Mouse (Mus musculus) T-helper 2 cell (primary cell): ENCODE results near the gene Zfp981.
"Not testable (repeated sequence)": the region's sequence is repeated elsewhere in the genome, so short reads cannot be mapped to it uniquely, and the experiment has no call there.

ENCODE experiments used
- in situ Hi-C: fragments of 300-600 bp; cut with MboI, MseI; formaldehyde crosslinking; loops from one replicate; pipeline ENCODE4 v1.15.1; 2025; ENCODE audit warnings: high pct_unique_total_duplicates

Zfp981 gene

DNA sequence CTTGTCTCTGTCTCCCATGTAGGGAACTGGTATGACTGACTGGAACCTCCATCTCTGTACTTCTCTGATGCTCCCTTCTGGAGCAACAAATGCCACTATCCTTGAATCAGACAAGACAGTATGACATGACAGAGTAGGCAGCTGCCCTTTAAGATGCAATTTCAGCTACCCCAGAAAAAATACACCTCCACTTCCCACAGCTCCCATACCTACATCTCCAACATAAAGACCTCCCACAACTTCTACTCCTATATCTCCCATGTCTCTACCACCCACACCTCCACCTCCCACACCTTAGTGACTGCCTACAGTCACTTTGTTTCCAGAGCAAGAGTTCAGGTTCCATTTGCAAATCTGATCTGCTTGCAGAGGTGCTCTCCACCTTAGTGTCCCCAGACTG, 17.2 kb upstream of the Zfp981 start:
- in situ Hi-C loops, result loop anchor here (5.0 to 25.0 kb wide), 8 partner anchors 320 to 1248 kb away; partner anchors contain the start of gene Zfp978

DNA sequence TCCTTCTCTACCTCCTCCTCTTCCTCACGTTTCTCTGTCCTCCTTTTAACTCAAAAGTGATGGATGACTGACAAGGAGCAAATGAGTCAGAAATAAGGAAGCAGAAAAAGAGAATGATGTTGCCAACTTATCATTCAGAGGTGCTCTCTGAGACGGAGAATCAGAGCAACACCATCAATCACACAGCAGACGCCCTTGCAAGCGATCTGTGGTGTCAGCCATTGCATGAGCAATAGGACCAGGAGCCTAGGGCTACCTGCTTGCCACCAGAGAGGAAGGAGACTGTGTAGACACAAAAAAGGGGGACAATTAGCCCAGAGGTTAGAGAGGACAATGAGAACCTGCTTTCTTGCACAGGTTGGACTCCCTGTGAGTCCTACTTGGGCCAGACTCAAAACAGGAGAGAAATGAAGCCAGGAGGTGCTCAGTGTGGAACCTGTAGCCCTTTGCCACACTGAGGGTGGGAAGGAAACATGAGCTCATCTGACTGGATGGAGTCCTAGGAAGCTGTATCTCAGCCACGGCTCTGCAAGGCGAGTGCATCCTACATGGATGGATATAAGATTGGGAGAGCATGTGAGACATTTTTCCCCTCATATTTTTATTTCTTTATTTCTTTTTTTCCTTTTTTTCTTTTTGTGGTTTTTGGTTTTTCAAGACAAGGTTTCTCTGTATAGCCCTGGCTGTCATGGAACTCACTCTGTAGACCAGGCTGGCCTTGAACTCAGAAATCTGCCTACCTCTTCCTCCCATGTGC, 16.5 kb upstream of the Zfp981 start:
- in situ Hi-C loops, result loop anchor here (5.0 to 25.0 kb wide), 4 partner anchors 319 to 1167 kb away; partner anchors contain the start of gene Zfp978

DNA sequence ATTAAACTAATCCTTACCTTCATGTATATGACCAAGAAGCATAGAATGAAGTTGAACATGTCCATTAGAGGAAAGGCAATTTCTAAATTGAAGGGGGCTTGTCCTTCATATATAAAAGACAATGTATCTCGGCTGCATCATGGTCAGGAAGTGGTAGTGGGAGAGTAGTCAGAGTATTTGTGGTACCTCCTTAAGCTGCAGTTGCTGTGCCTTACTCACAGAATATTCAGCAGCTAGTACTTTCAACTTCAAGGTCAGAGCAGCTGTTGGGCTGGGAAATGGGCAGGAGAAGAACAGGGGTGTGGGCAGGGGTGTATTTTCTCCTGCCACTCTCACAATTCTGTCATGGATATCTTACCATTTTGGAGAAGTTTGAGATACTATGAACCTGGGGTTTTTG, 15.1 kb upstream of the Zfp981 start:
- in situ Hi-C loops, result loop anchor here (5.0 to 25.0 kb wide), 4 partner anchors 318 to 1166 kb away; partner anchors contain the start of gene Zfp978

DNA sequence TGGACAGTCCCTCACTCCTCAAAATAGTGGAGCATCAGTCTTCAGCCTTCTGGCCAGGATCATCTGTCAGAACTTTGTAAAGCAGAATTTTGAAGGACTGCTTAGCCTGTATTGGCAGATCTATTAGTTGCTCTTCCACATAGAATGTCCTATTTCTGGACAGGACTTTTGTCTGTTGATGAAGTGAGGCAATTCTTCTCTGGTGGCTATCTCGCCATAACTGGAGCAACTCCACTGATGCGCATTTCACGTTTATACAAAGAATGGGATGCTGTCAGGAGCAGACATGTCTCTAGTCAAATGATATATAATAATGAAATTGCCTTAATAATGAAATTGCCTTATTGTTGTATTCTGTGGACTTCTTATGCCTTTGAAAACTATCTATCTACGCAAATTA, 12.6 kb upstream of the Zfp981 start:
- in situ Hi-C loops, result loop anchor here (5.0 to 25.0 kb wide), 4 partner anchors 316 to 1163 kb away; partner anchors contain the start of gene Zfp978

DNA sequence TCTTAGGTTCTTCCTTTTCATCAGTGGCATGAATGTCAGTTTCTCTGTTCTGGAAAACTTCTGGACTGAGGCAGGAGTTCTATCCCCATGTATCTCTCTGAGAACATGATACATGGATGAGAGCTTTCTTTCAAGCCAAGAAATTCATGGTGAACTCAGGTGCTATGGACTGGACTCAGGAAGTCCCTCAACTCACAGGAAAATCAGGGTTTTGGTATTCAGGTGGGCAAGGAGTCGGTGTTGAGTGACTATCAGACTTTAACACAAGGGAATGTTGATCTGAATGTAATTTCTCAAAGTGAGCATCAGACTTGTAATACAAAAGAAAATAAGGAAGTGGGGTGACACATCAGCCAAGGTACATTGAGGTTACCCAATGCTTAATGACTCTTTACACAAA, 9.8 kb upstream of the Zfp981 start:
- in situ Hi-C loops, result loop anchor here (25.0 kb wide), 1 partner anchor 870 kb away; the partner anchor contains the start of gene Zfp978

DNA sequence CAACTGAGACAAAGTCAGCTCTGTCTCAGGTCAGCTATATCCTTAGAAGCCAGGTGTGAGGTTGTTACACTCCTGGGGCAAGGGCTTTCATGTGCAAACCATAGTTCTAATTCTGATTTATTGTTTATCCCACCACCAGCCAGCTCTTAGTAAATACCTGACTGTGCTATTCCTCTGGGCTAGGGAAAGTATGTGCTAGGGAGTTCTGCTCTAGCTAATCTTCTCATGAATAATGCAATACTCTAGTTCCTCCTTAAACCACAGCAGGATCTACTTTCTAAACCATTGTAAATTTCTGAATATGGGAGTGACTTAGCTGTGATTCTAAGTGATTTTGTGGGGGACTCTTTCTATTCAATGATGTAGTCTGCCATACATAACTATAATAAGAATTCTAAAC, 9.4 kb upstream of the Zfp981 start:
- in situ Hi-C loops, result loop anchor here (25.0 kb wide), 1 partner anchor 870 kb away; the partner anchor contains the start of gene Zfp978

DNA sequence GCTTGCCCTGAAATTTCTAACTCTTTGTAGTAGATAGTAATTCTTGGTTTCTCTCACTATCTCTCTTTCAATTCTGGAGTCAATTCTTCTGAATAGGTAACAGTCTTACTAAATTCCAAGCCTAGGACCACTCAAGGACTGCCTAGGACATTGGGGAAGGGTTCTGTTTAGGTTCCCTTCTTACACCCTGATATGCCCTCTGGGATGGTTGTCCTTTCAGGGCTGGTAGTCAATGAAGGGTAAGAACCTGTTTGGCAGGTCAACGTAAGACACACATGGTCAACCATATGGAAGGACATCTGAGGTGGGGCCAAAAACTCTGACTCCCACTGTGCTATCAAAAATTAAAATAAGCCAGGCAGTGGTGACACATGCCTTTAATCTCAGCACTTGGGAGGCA, 9.0 kb upstream of the Zfp981 start:
- in situ Hi-C loops, result loop anchor here (25.0 kb wide), 1 partner anchor 869 kb away; the partner anchor contains the start of gene Zfp978

DNA sequence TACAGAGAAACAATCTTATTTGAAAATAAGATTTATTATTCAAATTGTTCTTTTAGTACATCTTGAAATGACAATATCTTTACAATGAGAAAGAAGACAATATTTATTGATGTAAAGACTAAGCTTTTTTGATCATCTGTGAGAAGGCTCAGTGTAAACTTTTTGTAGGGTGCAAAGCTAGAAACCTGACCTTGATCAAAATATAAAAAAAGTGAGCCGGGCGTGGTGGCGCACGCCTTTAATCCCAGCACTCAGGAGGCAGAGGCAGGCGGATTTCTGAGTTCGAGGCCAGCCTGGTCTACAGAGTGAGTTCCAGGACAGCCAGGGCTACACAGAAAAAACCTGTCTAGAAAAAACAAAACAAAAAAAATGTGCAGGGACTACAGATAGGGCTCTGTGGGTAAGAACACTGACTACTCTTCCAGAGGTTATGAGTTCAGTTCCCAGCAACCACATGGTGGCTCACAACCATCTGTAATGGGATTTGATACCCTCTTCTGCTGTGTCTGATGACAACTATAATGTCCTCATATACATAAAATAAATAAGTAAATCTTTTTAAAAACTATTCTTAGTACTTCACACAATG, 8.4 kb upstream of the Zfp981 start:
- in situ Hi-C loops, result loop anchor here (25.0 kb wide), 1 partner anchor 869 kb away; the partner anchor contains the start of gene Zfp978

DNA sequence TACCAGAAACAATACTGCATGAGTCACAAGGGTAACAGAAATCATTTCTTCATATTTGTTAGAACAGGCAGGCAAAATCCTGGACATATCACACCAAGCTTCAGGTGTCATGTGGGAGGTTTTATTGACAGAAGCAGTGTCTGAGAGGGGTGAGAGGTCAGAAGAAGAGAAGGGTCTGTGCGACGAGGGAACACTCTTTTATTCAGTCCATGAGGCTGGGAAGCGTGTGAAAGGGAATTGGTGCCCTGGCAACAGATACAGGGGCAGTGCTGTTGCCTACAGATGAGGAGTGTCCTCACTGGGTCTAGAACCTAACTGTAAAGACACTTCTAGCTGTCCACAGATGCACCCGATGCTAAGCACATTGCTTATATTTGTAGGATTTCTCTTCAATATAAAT, 6.8 kb upstream of the Zfp981 start:
- in situ Hi-C loops, result loop anchor here (5.0 to 25.0 kb wide), 3 partner anchors 343 to 867 kb away; partner anchors contain the start of gene Zfp978

DNA sequence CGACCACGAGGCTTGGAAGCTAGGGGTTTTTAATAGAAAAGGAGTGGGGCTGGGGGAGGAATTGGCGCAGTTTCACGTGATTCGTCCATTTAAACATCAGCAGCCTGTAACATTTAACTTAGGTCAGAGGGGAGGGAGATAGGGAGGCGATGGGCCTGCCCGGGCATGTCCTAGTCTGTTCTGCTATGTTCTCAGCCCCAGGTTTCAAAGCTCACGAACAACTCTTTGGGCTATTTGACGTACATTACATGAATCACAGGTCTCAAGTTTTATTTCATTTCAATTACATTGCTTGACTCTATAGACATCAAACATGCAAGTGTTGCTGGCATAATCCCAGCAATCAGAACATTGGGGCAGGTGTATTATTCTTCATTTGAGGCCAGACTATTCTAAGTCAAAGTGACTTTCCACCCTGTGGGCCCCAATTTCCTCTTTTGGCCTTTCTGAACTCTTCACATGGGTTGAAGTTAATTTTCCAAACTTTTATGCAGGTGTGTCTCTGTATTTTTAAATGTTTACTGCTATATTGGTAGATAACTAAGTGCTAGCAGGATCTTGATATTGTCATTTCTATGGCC, 4.0 kb upstream of the Zfp981 start:
- in situ Hi-C loops, result loop anchor here (5.0 to 25.0 kb wide), 3 partner anchors 345 to 865 kb away; partner anchors contain the start of gene Zfp978

DNA sequence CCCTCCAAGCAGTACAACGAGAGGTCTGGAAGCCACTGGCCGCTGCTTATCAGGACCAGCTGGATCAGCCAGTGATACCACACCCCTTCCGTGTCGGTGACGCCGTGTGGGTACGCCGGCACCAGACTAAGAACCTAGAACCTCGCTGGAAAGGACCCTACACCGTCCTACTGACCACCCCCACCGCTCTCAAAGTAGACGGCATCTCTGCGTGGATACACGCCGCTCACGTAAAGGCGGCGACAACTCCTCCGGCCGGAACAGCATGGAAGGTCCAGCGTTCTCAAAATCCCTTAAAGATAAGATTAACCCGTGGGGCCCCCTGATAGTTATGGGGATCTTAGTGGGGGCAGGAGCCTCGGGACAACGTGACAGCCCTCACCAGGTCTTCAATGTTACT, 7.2 kb downstream of the Zfp981 start:
- in situ Hi-C loops, result not testable (repeated sequence)

DNA sequence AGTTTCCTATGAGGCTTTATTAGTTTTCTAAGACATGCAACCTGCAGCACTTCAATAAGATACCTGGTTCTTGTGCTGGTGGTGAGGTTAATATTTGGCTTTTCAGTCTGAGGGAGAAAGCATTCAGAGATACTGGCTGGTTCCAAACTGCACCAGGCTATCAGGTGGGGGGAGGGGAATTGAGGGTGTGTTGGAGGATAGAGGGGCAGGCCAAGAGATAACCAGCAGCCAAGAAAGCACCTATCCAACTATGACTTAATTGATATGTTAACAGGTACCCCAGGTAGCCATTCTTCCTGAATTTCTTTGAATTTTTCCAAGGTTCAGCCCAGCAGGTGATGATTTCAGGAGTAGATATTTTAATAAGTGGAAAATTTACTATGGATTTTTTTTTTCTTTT, 10.0 kb downstream of the Zfp981 start:
- in situ Hi-C loops, result not testable (repeated sequence)

DNA sequence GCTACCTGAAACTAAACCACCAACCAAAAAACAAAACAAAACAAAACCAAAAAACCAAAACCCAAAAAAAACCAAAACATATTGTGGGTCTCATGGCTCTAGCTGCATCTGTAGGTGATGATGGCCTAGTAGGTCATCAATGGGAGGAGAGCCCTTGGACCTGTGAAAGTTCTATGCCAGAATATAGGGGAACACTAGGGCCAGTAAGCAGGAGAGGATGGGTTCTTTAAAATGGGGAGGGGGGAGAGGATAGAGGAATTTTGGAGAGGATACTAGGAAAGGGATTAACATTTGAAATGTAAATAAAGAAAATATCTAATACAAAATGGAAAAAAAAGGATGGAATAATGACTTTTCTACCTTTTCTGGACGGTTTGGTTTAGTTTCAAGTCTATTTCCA, 14.6 kb downstream of the Zfp981 start:
- in situ Hi-C loops, result no loop called here

DNA sequence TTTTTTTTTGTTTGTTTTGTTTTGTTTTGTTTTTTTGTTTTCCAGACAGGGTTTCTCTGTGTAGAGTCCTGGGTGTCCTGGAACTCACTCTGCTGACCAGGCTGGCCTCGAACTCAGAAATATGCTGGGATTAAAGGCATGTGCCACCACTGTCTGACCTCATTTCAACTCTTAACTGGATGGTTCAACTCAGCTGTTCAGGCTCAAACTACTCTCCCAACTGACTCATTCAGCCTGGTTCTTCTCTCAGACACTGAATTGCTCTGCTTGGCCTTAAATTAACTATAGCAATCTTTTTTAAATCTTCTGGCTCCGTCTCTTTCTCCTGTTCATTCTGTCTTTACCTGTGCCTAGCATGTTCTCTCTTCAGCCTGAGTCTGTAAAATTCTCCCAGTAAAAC, 15.3 kb downstream of the Zfp981 start:
- in situ Hi-C loops, result not testable (repeated sequence)

DNA sequence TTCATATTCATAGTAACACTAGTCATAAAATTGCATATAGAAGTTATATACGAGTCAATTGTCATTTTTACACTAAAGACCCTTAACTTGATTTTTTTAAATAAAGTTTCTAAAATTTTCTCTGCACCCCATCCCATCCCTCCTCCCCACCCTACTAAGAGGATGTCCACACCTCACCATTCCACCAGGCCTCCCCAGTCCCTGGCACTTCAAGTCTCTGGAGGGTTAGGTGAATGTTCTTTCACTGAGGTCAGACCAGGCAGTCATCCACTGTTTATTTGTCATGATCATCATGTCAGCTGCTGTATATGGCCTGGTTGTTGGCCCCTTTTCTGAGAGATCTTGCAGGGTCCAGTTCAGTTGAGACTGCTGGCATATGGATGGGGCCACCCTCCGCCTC, 18.9 kb downstream of the Zfp981 start:
- in situ Hi-C loops, result no loop called here

DNA sequence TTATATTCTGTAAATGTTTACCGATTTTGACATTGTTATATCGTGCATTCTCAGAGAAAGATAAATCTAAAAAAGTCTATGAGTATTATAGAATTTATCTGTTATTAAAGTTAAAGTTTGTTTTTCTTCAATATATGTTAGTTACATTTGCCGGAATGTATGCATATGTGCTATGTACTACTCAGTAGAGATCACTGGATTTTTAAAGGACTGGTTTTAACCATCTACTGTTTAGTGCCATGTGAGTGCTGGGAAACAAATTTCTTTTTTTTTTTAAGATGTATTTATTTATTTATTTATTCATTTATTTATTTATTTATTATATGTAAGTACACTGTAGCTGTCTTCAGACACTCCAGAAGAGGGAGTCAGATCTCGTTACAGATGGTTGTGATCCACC, 32.7 kb downstream of the Zfp981 start:
- in situ Hi-C loops, result loop anchor here (10.0 to 25.0 kb wide), 2 partner anchors 97 to 1110 kb away; partner anchors contain the start of genes Zfp979 and Zfp992

DNA sequence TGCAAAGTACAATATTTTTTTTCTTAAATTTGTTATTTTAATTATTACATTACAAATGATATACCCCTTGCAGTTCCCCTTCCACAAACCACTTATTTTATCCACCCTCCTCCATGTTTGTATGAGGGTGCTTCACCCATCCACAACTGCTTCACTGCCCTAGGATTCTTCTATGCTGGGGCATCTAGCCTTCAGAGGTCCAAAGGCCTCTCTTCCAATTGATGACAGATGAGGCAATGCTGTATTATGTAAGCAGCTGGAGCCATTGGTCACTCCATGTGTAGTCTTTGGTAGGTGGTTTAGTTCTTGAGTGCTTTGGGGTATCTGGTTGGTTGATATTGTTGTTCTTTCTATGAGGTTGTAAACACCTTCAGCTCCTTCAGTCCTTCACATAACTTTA, 34.1 kb downstream of the Zfp981 start:
- in situ Hi-C loops, result loop anchor here (5.0 to 25.0 kb wide), 3 partner anchors 99 to 1109 kb away; partner anchors contain the start of genes Zfp979 and Zfp992

DNA sequence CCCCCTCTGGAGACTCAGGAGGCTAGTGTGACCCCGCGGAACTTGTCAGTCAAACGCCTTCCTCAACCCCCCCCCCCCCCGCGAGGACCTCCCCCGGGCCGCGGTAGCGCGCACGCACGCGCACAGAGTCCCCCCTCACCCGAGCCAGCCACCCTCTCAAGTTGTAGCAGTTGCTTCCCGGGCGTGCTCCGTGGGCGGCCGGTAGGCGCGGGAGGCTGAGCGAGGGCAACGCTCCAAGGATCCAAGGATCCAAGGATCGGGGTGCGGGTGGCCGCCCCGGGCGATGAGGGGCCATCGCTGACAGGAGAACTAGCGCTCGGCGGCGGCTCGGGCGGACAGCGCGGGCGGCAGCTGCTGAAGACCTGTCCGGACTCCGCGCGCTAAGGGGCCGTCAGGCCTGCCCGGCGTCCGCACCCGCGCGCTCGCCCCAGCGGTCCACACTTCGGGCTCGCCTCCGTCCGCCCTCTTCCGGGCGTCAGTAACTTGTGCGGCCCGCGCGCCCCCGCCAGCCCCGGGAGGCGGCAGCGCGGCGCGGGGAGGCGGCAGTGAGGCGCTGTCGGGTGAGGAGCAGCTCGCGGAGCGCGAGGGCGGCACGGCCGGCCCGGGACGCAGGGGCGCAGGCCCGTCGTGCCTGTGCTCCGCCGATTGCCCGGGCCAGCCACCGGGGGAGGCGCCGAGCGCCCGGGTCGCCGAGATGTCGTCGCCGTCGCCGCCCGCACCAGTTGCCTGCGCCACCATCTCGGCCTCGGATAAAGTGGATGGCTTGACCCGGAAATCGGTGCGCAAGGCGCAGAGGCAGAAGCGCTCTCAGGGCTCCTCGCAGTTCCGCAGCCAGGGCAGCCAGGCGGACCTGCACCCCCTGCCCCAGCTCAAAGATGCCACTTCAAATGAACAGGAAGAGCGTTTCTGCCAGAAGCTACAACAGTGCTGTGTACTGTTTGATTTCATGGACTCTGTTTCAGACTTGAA, 78.4 kb downstream of the Zfp981 start:
- in situ Hi-C loops, result not testable (repeated sequence)
